Mouse (Mus musculus): Measurements from ENCODE around the gene Llgl2. TPM values are rescaled to one million over a fixed set of nuclear protein-coding genes. Genes with fewer than 3 reads are reported as not detected.

Gene Llgl2
- total RNA-seq (2021): 10 to 100 TPM; 17.5 to 18.2 TPM
- long read RNA-seq, experiment 1, transcript Llgl2-201 (26 exons, 3,551 nt): major isoform, 9 of 18 reads
- long read RNA-seq, experiment 1, partial matches to known transcripts: 5 of 18 reads
- long read RNA-seq, experiment 1, other reads (novel, unspliced or antisense): 4 of 18 reads
- long read RNA-seq, experiment 2, partial matches to known transcripts: 5 of 7 reads
- long read RNA-seq, experiment 2, other reads (novel, unspliced or antisense): 0 of 7 reads

DNA sequence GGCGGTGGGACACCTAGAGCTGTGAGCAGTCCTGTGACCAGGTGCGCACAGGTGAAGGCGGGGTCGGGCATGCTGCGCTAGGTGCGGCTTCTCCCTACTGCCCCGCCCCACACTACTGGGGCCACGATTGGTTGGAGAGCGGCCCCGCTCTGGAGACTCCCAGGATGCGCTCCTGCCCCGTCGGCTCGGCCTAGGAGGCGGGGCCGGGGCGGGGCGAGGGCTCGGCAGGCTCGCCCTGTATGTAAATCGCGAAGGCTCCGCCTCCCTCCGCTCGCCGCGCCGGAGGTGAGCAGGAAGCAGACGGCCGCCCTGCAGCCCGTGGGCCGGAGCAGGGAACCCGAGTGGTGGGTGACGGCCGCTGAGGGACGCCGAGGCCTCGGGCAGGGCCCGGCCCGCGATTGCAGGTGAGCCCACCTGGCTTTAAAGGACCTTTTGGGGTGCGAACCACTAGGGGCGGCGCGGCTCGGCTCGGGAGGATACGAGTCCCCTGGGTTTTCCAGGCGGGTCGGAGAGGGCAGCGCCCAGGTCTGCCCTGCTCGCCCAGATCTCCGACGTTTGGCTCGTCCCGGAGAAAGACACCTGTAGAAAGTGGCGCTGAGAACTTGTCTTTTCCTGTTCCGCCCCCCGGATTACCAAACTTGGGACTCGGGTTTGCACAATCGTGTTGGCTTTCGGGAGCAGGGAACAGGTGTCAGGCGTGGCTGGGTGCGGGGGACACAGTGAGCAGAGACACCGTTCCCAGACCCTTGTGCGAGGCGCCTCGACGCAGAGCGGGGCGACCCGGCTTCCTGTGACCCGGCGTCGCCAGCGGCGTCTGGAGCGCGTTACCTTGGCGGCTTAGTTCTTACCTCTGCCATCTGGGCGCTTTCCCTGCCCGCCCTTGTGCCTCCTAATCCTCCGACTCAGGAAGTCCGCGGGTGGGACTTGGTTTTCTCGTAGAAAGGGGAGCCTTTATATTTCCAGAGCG lies at the start of gene Llgl2:
Gene Llgl2, plus strand, starts transcription at position 276 of the 967 bp plus-strand sequence.
- peak; percentile 88 to 92 for DNase-seq

DNA sequence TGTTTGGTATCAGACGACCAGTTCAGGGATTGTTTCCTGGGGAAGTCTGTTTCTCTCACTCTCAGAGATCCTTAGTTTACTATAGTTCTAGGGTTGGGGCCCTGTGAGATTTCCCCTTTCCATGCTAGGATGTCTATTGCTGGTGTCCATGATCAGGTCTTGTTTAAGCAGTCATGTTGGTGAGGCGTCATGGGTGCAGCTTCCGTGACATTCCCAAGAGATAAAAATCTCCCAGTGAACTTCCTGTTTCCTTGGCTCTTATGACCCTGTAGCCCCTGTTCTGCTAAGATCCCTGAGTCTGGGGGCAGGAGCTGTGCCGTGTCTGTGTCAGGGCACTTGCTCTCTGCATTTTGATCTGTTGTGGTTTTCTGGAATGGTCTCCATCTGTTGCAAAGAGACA lies 49.2 kb upstream of the Llgl2 start:
- DNase-seq: no peak

DNA sequence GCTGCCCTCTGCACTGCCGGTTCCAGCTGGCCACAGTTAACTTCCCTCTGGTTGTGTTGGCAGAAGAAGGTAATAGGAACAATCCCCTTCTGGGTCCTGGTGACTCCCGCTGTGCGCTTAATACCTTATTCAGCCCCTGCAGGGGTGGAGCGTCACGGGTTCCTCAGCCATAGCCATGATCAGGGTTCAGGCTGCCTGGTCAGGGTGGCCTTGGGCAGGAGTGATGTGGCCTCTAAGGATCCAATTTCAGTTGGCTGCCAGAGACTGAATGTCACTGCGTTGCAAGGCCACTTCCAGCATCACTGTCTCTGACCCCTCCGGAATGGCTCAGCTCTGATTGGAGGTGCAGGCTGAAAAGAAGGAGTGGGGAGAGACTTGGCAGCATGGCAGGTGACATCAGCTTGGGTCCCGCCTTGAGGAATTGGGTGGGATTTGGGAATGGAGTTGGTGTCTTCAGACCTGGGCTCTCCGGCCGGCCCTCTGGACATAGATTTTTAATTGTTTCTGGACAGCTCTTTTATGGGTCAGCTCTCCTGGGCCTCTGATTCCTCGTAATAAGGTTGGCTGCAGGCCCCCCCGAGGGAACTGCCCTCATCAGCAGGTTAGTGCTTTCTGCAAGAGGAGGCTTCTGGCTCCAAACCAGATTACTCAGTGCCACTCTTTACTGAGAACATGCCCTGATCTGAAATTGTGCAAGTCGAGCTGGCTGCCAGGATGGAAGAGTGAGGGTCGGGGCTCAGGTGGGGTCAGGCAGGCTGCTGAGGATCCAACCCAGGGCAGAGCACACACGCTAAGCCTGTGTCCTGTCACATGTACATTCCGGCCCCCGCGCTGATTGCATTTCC lies 47.8 kb upstream of the Llgl2 start:
- DNase-seq: peak; percentile 72 to 73

DNA sequence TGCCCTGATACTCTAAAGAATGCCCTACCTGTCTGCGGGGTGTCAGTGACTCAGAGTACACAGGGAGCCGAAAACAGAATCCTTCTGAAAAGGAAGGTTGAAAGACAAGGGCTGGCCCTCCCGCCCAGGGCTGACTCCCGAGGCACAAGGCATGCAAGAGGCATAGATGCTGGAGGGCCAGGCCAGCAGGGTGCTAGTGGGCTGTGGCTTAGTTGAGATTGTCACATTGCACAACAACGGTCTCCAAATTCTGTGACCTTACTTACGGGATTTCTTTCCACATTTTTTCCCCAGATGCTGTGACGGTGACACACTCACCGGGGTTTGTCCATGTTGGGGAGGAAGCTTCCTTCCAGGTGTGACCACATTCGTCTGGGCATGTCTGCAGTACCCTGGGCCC lies 46.9 kb upstream of the Llgl2 start:
- DNase-seq: no peak

DNA sequence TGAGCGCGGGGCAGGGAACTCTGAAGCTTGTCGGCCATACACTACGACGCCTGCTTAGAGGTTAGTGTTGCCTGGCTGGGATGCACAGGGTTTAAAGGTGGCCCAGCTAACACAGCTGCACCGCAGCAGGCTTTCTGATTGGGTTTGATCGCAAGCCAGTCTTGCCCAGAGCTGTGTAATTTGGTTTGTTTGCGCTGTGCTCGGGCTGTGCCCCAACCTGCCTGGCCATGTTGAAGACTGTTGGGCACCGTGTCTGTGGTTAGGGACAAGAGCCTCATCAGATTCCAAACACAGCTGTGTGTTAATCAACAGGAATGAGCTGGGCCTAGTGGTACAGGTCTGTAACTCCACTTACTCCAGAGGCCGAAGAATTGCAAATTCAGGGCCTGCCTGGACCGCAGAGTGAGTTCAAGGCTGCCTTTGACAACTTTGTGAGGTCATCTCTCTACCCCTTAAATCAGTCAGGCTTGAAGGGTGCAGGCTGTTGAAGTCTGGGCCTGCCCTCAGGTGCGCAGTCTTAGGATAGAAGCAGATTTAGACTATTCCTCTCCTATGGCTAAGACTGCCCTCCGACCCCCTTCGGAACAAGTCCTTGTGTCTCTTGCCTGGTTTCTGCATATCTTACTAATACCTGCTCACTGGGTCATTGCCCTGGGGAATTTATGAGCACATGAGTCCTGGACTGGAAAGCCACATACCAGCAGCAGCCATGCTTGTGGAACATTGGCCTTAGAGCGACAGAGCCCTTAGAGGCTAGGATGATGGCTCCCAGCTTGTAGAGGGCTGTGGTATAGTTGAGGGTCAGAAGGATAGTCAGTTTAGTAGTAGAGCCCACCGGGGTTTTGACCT lies 46.1 kb upstream of the Llgl2 start:
- DNase-seq: no peak

DNA sequence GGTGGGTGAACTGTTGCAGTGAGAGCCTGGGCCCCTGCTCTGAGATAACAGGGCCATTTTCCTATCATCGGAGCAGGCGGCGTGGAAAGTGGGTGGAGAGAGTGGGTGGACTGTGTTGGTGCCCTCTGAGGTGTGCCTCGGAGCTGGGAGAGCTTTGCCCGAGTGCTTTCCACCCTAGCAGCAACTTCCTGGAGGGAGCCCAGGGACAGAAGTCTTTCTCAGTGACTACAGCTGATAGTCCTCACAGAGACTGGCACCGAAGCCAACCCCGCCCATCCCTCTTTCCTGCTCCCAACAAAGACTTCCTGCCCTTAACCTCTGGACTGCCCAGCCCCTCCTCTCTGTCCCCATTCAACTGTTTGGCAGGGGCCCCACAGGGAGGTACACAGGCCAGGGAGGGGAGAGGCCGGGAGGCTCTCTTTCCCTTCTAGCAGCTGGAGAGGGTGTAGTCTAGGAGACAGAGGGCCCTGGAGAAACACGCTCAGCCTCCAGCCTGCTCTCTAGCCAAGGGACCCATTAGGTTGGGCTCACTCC lies 44.7 kb upstream of the Llgl2 start:
- peak; percentile 94 to 98 for DNase-seq

DNA sequence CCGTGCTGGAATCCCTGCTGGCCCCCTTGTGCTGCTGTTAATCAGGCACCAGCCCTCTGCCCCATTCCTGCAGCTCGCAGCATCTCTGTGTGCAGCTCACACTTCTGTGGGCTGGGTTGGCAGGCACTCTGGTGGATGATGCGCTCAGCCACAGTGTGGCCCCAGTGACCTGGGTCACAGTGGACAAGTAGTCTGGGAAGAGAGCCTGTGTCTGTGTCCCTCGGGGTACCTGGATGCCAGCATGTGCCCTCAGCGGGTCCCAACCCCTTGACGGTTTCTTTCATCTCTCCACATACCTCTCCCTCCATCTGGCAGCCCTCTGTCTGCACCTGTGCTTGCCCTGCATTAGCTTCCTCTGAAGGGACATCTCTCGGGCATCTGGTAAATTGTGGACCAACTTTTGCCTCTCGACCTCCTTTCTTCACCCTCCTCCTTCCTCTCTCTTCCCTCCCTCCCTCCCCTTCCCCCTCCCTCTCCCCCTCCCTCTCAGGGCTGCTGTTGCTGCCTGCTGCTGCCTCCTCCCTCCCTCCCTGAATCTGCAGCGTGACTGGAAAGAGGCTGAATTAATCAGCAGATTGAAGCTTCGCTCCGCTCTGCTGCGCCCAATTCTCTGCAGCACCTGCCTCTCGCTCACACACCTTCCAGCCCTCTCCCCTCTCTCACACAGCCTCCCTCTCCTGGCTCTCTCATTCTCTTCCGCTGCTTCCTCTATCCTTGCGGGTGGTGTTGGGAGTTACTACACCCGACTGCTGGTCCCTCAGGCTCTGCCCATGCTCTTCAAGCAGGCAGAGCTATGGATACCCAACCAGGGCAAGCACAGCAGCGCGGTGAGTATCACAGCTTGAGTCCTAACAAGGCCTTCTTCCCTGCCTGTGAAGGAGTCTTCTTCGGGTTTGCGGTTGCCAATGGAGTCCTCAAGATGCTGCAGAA lies 43.4 kb upstream of the Llgl2 start:
- DNase-seq: no peak

DNA sequence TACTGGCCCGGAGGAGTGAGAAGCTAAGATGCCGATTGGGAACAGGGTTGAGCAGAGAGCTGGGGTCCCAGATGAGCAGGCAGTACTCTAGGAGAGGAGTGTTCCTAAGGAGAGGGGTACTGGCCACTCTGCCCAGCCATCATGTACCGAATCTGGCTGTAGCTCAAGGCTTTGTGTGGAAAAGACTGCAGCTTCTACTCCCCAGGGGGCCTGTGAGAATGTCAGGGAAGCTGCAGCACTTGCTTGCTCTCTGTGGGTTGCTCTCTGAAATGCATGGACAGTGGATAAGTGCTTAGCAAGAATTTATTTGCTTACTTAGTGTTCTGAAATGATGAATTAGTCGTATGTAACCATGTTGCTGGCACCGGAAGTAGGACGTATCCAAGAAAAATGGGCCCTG lies 37.4 kb upstream of the Llgl2 start:
- DNase-seq: no peak

DNA sequence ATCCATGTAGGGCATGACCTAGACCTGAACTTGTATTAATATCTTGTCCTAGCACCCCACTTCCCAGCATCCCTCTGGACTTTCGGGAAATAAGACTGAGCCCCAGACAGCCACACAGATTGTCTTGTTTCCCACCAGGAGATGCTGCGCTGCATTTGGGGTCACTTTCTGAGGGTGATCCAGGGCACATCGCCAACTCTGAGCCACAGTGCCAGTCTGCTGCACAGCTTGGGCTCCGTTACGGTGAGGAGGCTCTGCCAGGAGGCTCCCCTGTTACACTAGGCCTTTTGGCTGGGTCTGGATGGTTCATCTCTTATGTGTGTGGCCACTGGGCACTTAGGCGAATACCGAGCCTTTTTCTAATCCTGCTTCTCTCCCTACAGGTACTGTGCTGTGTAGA lies 34.1 kb upstream of the Llgl2 start:
- DNase-seq: no peak

DNA sequence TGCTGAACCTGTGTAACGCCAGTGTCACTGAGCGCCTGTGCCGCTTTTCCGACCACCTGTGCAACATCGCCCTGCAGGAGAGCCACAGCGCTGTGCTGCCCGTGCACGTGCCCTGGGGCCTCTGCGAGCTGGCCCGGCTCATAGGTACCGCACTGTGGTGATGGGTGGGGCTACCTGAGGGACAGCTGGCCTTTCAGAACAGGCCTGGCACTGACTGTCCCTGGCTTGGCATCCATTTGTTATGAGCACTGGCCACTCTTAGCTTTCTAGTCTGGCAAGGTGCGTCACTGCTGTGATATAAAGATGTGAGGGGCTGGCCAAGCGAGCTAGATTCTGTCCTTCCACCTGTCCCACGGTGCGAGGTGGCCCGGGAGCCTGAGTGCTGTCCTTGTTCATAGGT lies 31.9 kb upstream of the Llgl2 start:
- no peak for DNase-seq

DNA sequence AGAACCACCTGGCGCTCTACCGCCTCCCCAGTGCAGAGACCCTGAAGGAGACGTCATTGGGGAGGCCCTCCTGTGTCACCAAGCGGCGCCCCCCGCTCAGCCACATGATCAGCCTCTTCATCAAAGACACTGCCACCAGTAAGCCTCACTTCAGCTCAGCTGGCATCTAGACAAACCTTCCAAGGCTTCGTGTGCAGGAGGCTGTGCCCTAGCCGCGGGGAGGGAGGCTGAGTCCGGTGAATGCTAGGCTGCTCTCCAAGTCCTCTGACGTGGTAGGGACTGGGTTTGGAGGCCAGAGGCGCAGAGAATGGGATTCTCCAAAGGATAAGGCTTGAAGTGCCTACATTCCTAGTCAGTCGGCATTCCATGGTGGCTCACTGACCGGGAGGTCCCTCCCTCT lies 31.5 kb upstream of the Llgl2 start:
- no peak for DNase-seq

DNA sequence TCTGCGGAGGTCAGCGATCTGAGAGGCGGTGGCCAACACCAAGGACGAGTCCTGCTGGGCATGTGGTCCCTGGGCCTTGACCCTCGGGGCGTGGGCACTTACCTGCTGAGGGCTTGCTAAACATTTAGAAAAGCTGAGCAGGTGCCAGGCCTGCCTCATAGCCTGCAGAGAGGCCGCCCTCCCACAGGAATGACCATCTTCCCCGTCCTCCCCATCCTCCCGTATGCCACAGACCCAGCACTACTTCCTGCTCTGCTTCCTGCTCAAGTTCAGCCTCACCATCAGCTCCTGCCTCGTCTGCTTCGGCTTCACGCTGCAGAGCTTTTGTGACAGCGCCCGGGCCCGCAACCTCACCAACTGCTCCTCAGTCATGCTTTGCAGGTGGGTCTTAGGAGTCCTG lies 27.0 kb upstream of the Llgl2 start:
- no peak for DNase-seq

DNA sequence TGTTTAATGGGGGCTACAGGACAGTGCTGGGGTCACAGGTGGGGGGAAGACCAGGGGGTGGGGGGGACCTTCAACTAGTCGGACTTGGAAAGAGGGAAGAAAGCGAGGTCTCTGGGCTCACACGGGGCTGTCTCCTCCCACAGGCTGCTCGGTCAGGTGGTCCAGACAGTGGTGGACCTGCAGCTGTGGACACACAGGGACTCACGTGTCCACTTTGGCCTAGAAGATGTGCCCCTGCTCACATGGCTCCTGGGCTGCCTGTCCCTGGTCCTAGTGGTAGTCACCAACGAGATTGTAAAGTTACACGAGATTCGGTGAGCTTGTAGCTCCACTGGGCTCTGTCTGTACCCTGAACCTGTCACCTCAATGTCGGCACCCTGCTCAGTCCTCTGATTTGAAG lies 26.2 kb upstream of the Llgl2 start:
- no peak for DNase-seq

DNA sequence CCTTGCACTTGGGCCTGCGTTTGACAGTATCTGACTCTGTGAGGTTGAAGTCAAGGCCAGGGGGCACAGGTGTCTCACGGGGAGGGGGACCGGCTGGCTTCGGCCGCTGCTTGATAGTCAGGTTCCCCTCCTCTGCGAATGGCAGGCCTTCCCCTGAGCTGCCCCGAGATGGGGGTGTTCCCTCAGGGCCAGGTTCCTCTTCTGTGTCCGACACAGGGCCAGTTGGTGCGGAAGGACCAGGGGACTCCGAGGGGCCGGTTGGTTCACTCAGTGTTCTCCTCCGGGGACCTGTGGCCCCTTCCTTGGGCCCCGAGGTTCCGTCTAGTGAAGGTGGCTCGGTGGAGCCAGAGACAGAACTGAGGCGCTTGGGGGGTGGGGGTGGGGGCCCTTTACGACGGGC lies 22.9 kb upstream of the Llgl2 start:
- no peak for DNase-seq

DNA sequence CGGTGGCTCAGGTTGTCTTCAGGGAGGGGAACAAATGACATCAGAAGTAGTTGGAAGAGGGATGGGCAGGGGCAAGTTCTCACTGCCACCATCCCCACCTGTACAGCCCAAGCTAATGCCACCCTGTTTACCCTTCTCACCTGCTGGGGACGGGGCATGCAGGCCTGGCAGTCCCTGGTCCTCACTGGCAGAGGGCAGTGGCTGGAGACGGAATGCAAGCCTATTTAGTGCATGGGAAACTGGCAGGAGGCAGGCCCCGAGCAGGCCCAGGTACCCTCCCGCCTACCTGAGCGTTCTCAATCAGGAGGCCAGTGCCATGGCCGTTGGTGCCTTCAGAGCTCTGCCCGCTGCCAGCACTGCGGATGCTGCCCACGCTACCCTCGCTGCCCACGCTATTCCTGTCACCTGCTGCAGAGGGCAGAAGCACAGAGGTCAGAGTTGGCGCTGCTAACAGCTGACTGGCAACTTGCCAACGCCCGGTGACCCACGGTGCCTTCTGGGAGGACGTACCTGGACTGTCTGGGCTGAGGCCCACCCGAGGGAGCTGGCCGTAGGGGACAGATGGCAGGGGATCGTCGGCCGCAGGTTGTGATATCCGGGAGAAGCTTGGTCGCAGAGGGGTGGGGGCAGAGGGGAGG lies 20.7 kb upstream of the Llgl2 start:
- DNase-seq: no peak

DNA sequence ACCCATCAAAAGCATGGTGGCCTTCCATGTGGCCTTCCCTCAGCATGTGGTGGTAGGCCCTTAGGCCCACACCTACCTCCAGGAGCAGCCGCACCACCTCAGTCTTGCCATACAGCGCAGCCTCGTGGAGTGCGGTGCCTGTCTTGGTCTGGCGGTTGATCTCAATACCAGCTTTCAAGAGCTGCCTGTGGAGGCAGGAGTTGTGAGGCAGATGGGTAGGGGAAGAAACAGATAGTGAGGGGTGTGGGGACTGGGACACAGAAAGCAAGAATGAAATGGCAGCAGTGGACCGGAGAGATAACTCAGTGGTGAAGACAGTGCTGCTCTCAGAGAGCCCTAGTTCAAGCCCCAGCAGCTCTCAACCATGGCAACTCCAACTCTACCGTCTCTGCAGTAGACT lies 18.8 kb upstream of the Llgl2 start:
- DNase-seq: no peak

DNA sequence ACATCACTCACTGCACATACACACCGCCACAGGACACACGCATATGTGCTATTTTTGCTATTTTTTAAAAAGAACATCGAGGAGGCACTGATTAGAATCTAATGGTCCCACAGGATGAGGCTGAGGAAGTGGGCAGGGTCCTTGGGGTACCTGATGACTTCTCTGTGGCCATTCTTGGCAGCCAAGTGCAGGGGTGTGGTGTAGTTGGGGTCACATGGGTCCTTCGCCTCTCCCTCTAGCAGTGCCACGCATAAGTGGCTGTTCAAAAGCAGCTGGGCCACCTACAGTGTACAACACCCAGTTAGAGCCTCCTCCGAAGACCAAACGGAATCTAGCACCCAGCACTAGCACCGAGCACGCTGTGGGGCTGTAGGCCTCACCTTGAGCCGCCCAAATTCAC lies 17.7 kb upstream of the Llgl2 start:
- peak in 1 of 2 experiments; percentile 70 for DNase-seq

DNA sequence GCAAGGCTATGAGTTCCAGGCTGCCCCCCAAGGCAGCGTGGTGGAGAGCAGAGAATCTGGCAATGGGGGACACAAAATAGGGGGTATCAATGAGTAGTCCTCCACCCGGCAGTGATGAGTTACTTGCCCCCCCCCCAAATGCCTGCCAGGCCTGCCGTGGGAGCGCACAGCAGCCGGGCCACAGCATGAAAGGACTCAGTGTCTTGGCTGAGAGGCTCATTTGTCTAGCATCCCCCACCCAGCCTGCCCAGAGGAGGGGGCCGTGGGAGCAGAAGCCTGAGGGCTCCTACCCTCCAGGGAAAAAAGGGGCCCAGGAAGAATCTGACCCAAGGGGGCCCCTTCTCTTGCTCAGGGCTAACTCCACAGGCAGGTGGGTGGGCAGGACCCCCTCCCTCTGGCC lies 16.5 kb upstream of the Llgl2 start:
- DNase-seq: no peak

DNA sequence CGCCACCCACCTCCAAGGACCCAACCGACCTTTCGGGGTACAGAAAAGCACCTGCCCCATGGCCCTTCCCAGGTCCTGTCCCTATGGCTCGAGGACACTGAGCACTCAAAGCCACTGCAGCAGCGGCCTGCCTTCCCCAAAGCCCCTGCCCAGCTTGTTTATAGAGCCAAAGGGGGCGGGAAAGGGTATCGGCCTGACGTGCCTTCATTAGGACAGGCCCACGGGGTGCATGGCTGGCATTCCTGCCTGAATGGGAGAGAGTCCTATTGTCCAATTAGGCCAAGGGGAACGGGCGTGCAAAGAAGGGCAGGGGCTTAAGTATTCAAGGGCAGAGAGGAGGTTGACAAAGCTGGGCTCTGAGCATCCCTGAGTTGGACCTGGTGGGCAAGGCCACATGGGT lies 15.9 kb upstream of the Llgl2 start:
- DNase-seq: no peak

All from heart, adult 18-20 months (tissue).